Mouse (Mus musculus) heart, postnatal 0 days (tissue): ENCODE data around the gene Zic2.

ENCODE experiments used
- CTCF ChIP-seq: IDR thresholded peaks from 2 replicates; pipeline ENCODE4 v1.5.1; 2016; ENCODE audit warnings: antibody characterized with exemption, control low read depth, low read depth
- EP300 ChIP-seq: IDR thresholded peaks from 2 replicates; pipeline ENCODE4 v1.6.1; 2016; ENCODE audit warnings: antibody characterized with exemption, low read depth

DNA sequence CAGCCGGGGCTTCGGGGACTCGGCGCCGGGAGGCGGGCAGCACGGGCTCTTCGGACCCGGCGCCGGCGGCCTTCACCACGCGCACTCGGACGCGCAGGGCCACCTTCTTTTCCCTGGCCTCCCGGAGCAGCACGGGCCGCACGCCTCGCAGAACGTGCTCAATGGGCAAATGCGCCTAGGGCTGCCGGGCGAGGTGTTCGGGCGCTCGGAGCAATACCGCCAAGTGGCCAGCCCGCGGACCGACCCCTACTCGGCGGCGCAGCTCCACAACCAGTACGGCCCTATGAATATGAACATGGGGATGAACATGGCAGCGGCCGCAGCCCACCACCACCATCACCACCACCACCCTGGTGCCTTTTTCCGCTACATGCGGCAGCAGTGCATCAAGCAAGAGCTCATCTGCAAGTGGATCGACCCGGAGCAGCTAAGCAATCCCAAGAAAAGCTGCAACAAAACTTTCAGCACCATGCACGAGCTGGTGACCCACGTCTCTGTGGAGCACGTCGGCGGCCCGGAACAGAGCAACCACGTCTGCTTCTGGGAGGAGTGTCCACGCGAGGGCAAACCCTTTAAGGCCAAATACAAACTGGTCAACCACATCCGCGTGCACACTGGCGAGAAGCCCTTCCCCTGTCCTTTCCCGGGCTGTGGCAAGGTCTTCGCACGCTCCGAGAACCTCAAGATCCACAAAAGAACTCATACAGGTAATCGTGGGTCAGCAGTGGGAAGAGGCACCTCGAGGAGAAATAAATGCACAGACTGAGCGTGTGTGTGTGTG lies 996 bp downstream of the Zic2 start:
- TF ChIP-seq CTCF (no peak), EP300 (no peak)
